Mouse (Mus musculus) ovary, adult 2 months (tissue): ENCODE measurements around the gene Eif6. TPM values are rescaled to one million over a fixed set of nuclear protein-coding genes. Genes with fewer than 3 reads are reported as not detected.

Source experiments
- polyA plus RNA-seq: library from polyadenylated mRNA; depleted of rRNA; stranded (reverse); fragments of >200 nt; gene quantifications from 2 replicates; pipeline ENCODE4 v1.2.3, GENCODE M21; 2012; rRNA removed

The Eif6 gene
- 144 and 153 TPM in 2 replicates for polyA plus RNA-seq

GRCm38 (mm10) chr2:155826630-155827424 is at the start of gene Eif6:
Eif6 (minus strand) TSS chr2:155826925.

GRCm38 (mm10) chr2:155834732-155835131 is 8.0 kb upstream of the Eif6 start, which contains the start of gene Fam83c:
Fam83c (minus strand) TSS chr2:155834854.

GRCm38 (mm10) chr2:155819392-155819448 is 7.5 kb downstream of the Eif6 start, which contains the start of gene BC029722:
BC029722 (minus strand) TSS chr2:155819426.

GRCm38 (mm10) chr2:155774927-155775684 is 51.6 kb downstream of the Eif6 start, which contains the start of gene Mmp24:
Mmp24 (plus strand) TSS chr2:155775342.

Other genes with a start within 250 kb of the Eif6 start
- 22.9 and 32.6 TPM in 2 replicates for gene Gss, start 234.1 kb downstream of the Eif6 start, polyA plus RNA-seq
- gene Myh7b, start 215.7 kb downstream of the Eif6 start, polyA plus RNA-seq, result 0.53 and 0.97 TPM in 2 replicates
- gene Trpc4ap, start 134.5 kb downstream of the Eif6 start, polyA plus RNA-seq, result 212 and 229 TPM in 2 replicates
- 79.8 and 160 TPM in 2 replicates for gene Edem2, start 97.5 kb downstream of the Eif6 start, polyA plus RNA-seq
- not detected in 2 replicates for gene Gm17581, start 91.1 kb downstream of the Eif6 start, polyA plus RNA-seq
- 11.7 and 14.6 TPM in 2 replicates for gene Procr, start 75.8 kb downstream of the Eif6 start, polyA plus RNA-seq
- gene Mmp24, start 51.6 kb downstream of the Eif6 start, polyA plus RNA-seq, result 0.24 and 0.25 TPM in 2 replicates
- gene BC029722, start 7.5 kb downstream of the Eif6 start, polyA plus RNA-seq, result 73.4 and 100 TPM in 2 replicates
- 0.03 TPM in 1 of 2 replicates, not detected in the other for gene Fam83c, start 7.9 kb upstream of the Eif6 start, polyA plus RNA-seq
- 16.7 and 23.2 TPM in 2 replicates for gene Uqcc1, start 103.4 kb upstream of the Eif6 start, polyA plus RNA-seq
- not detected in 2 replicates for gene Gm15557, start 113.8 kb upstream of the Eif6 start, polyA plus RNA-seq
- 0.85 and 0.87 TPM in 2 replicates for gene Gdf5, start 118.4 kb upstream of the Eif6 start, polyA plus RNA-seq
- 12.7 and 14.5 TPM in 2 replicates for gene Cep250, start 129.5 kb upstream of the Eif6 start, polyA plus RNA-seq
- gene 6430550D23Rik, start 181.1 kb upstream of the Eif6 start, polyA plus RNA-seq, result 1.3 and 1.9 TPM in 2 replicates
- 340 and 531 TPM in 2 replicates for gene Ergic3, start 181.1 kb upstream of the Eif6 start, polyA plus RNA-seq
- gene Fer1l4, start 226.0 kb upstream of the Eif6 start, polyA plus RNA-seq, result 0.69 and 2.6 TPM in 2 replicates
- gene Spag4, start 238.2 kb upstream of the Eif6 start, polyA plus RNA-seq, result 3.5 and 4.3 TPM in 2 replicates